Mouse (Mus musculus) kidney, adult 9 months (tissue): ENCODE results near the gene Cryaa.

Experiments used
- DNase-seq: peaks from one replicate; pipeline ENCODE4 v3.0.0; 2022

The Cryaa gene

DNA sequence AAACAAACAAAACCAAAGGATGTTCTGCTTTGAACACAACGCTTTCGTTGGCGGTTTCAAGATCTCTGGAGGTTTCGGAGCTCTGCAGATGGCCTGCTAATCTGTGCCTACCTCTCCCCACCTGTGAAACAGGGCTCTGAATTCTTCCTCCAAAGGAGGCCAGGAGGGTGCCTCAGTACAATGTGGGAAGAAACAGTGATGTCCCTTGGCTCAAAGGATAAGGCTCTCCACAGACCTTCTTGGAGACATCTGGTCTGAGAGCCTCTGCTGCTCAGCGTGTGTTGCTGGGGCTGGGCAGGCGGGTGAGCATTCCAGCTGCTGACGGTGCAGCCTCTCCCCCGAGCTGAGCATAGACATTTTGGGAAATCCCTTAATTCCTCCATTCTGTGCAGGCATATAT is at the start of gene Cryaa:
Cryaa (plus strand) TSS at position 301 of the 400 bp plus-strand sequence.
- no peak for DNase-seq

GRCm38 (mm10) chr17:31627961-31628360 is 49.6 kb upstream of the Cryaa start:
- DNase-seq, result no peak

- peak; percentile 48 for DNase-seq
Measured at GRCm38 (mm10) chr17:31631081-31631800, 46.4 kb upstream of the Cryaa start.

DNA sequence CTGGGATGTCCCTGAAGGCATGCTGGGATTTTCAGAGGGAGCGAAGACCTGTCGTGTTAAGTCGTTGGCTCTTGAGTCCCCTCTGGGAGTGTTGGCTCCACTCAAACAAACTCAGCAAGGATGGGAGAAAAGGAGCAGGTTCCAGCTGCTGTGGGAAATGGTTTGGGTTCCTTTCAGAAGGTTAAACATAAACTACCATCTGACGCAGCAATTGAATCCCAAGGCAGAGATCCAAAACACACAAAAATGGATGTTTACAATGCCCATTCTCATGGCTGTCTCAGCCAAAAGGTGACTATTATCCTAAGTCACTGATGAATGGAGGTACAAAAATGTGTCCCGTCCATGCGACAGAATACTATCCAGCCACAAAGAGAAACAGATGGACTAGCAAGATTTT is 44.6 kb upstream of the Cryaa start:
- peak; percentile 69 for DNase-seq

GRCm38 (mm10) chr17:31634896-31635295 is 42.7 kb upstream of the Cryaa start:
- no peak for DNase-seq

GRCm38 (mm10) chr17:31635781-31636180 is 41.8 kb upstream of the Cryaa start:
- peak; percentile 64 for DNase-seq

- DNase-seq, result no peak
Measured at GRCm38 (mm10) chr17:31636277-31636941, 41.2 kb upstream of the Cryaa start.

- DNase-seq, result peak; percentile 92
Measured at GRCm38 (mm10) chr17:31636942-31637811, 40.4 kb upstream of the Cryaa start, which contains the start of gene Cbs. Gene Cbs (minus strand): TSS chr17:31637238.

DNA sequence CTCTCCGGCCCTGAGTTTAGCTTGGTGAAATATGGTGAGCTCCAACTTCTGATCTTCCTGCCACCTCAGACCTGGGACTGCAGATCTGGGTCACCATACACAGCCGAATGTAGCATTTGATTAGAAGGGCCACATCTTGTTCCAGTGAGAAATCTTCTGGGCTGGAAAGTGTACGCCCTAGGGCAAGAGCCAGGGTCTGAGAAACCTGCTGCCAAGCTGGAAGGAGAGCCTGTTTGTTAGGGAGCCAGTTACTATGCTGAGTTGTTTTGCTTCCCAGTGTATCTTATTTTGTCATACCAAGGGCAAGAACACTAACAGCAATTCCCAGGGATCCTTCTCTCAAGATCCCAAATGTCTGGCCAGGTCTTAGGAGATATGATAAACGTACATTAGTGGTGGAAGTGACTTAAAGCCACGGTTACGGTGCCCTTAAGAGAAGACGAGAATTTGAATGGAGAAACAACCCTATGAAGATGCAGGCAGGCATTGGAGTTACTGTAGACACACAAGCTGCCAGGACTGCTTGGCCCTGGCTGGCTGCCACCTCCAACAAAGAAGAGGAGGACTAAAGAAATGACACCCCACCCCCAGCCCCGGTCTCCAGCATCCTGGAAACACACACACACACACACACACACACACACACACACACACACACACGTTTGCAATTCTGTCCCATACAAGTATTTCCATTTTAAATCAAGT is 39.6 kb upstream of the Cryaa start:
- DNase-seq, result peak; percentile 30

DNA sequence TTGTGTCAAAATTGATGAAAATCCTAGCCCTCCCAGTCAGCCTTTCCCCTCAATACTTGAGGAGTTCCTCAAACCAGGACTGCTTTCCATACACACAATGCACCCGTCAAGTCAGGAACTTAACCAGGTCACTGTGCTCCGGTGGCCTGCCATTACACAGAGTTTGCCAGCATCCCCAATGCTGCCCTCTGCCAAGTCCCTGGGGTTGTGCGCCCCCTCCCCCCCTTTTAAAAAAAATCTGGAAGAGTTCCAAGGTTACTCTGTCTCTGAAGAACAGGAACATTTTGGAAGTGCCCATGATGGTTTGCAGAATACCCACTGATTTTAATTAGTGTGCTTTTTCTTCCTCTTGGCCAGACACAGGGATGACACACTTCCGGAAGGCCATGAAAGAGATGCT is 38.0 kb upstream of the Cryaa start:
- DNase-seq, result no peak

- no peak for DNase-seq
Measured at GRCm38 (mm10) chr17:31642331-31642730, 35.3 kb upstream of the Cryaa start.

- DNase-seq, result no peak
Measured at GRCm38 (mm10) chr17:31642913-31643312, 34.7 kb upstream of the Cryaa start.

DNA sequence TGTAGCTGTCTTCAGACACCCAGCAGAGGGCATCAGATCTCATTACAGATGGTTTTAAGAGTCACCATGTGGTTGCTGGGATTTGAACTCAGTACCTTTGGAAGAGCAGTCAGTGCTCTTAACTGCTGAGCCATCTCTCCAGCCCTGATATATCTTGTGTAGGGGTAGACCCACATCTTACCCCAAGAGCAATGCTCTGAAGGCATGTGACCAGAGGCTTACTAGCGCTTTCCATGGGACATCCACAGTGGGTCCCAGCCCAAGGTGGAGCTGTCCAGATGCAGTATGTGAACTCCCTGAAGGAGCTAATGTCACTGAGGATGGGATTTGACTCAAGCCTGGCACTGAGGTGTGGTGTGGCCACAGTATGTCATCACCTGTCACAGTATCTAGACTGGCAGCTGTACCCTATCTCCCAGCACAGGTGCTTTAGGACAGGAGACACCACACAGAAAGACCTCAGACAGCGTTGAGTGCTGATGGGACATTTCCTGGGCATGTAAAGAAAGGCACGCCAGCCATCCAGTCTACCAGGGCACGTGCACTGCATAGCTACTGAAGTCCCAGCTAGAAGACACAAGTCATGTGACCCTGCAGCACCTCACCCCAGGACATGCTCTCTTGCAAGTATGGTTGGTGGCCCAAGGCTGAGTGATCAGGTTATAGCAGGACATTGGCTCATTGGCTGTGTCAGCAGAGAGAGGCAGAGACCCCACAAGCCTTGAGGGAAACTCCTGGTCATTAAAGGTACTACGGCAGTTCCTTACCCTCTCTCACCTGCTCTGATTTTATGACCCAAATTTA is 31.2 kb upstream of the Cryaa start:
- DNase-seq, result no peak

- no peak for DNase-seq
Measured at GRCm38 (mm10) chr17:31652152-31652551, 25.5 kb upstream of the Cryaa start.

DNA sequence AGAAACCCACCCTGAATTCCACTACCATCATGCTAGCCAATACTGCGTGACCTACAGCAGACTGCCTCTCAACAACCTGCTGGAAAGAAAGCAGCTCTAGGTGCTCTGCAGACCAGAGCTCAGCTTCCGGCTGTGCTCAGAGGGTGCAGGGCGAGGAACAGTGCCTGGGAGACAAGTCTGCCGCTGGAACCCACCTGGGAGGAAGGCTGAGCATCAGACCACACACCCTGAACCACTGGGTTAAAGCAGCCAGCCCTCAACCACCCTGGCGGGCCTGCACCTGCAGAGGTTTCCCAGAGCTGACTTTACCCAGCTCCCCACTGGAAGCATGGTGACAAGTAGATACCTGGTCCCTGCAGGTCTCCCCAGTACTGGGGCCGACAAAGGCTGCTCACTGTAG is 24.3 kb upstream of the Cryaa start:
- no peak for DNase-seq

GRCm38 (mm10) chr17:31655366-31655765 is 22.2 kb upstream of the Cryaa start:
- DNase-seq, result peak; percentile 49

GRCm38 (mm10) chr17:31656682-31657081 is 20.9 kb upstream of the Cryaa start:
- no peak for DNase-seq

DNA sequence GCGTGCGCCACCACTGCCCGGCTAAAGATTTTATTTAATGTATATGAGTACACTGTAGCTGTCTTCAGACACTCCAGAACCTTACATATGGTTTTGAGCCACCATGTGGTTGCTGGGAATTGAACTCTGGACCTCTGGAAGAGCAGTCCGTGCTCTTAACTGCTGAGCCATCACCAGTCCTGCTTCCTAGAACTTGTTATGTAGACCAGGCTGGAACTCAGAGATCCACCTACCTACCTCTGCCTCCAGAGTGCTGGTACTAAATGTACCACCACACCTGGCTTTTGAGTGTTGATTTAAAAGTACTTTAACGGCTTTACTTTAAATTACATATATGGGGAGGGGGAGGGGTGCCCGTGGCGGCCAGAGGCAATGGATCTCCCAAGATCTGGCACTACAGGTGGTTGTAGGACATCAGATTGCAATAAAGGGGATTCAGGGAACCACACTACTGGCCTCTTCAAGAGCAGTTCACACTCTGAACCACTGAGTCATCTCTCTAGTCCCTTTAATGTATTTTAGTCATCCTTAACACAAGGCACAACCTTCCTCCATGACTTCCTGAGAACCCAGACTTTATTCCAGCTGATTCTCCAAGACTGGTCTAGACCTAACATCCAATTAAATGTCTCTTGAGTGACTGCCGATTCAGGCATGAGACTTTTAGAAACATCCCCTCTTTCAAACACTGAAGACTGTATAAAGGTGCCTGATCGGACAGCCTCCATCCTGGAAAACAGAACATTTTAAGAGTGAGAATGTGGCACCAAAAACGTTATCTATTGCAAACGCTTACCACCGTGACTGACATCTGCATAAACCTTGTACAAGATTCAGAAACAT is 20.2 kb upstream of the Cryaa start:
- DNase-seq, result peak; percentile 22

DNA sequence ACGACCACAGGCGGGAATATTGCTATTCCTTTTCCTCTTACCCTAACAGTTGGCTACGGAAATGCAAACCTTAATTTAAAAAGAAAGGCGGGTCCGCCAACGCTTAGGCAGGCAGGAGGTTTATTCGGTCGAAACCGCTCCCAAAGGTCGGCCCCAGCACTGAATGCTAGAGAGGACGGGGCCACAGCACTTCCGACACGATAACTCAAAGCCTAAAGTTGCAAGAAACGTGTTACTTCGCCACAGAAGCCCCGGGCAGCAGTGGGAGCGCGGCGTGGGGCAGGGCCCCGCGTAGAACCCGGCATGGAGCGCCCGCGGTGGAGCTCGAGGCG is 19.5 kb upstream of the Cryaa start:
- no peak for DNase-seq

- peak; percentile 98 for DNase-seq
Measured at GRCm38 (mm10) chr17:31658468-31659185, 19.0 kb upstream of the Cryaa start, which contains the start of gene U2af1. Gene U2af1 (minus strand): TSS chr17:31658892.
